Mouse (Mus musculus) inflammation-experienced regulatory T-cells, adult 6 months (primary cell): Measurements from ENCODE around the gene Lce6a. TPM values are rescaled to one million over a fixed set of nuclear protein-coding genes. Genes with fewer than 3 reads are reported as not detected.

ENCODE experiments used
- polyA plus RNA-seq, 3 experiments: library from polyadenylated mRNA; unstranded; fragments of 100-300 nt; shearing (Covaris generic); gene quantifications; one replicate each; pipeline ENCODE4 v1.2.1; 2017

Gene Lce6a
- polyA plus RNA-seq, 3 experiments from 2014 or later = not detected

Other genes with a start within 250 kb of the Lce6a start
- gene Sprr2h, start 236.0 kb downstream of the Lce6a start, polyA plus RNA-seq = not detected
- gene Sprr2i, start 213.7 kb downstream of the Lce6a start, polyA plus RNA-seq = not detected
- not detected for gene Sprr2j-ps, start 203.6 kb downstream of the Lce6a start, polyA plus RNA-seq
- 10 to 100 TPM in 1 of 3 experiments, 1 to 10 TPM in 2; 4.2 to 11.0 (median 7.7) TPM for gene Gm9774, start 192.2 kb downstream of the Lce6a start, polyA plus RNA-seq
- not detected for gene Sprr2k, start 189.1 kb downstream of the Lce6a start, polyA plus RNA-seq
- not detected for gene Sprr1b, start 182.9 kb downstream of the Lce6a start, polyA plus RNA-seq
- gene Sprr3, start 162.9 kb downstream of the Lce6a start, polyA plus RNA-seq = not detected
- gene Sprr1a, start 135.8 kb downstream of the Lce6a start, polyA plus RNA-seq = not detected
- not detected for gene Sprr4, start 121.2 kb downstream of the Lce6a start, polyA plus RNA-seq
- gene 2310046K23Rik, start 87.1 kb downstream of the Lce6a start, polyA plus RNA-seq = not detected
- gene Ivl, start 47.9 kb downstream of the Lce6a start, polyA plus RNA-seq = not detected
- gene Smcp, start 32.7 kb downstream of the Lce6a start, polyA plus RNA-seq = not detected
- gene 2210017I01Rik, start 14.2 kb downstream of the Lce6a start, polyA plus RNA-seq = not detected
- gene Lce1a1, start 26.6 kb upstream of the Lce6a start, polyA plus RNA-seq = not detected
- not detected for gene Lce1b, start 35.3 kb upstream of the Lce6a start, polyA plus RNA-seq
- gene Lce1a2, start 48.7 kb upstream of the Lce6a start, polyA plus RNA-seq = not detected
- gene Lce1c, start 57.6 kb upstream of the Lce6a start, polyA plus RNA-seq = not detected
- gene Lce1d, start 65.5 kb upstream of the Lce6a start, polyA plus RNA-seq = not detected
- not detected for gene Lce1e, start 87.4 kb upstream of the Lce6a start, polyA plus RNA-seq
- not detected for gene Lce1f, start 98.7 kb upstream of the Lce6a start, polyA plus RNA-seq
- gene Gm38119, start 117.4 kb upstream of the Lce6a start, polyA plus RNA-seq = not detected
- gene Lce1g, start 130.7 kb upstream of the Lce6a start, polyA plus RNA-seq = not detected
- not detected for gene Lce1h, start 143.4 kb upstream of the Lce6a start, polyA plus RNA-seq
- not detected for gene Lce1i, start 157.2 kb upstream of the Lce6a start, polyA plus RNA-seq
- not detected for gene Lce1j, start 168.9 kb upstream of the Lce6a start, polyA plus RNA-seq
- gene Lce1k, start 186.2 kb upstream of the Lce6a start, polyA plus RNA-seq = not detected
- not detected for gene Kprp, start 205.6 kb upstream of the Lce6a start, polyA plus RNA-seq
- gene Lce1l, start 229.6 kb upstream of the Lce6a start, polyA plus RNA-seq = not detected
- not detected for gene 2310050C09Rik, start 248.6 kb upstream of the Lce6a start, polyA plus RNA-seq